Mouse (Mus musculus): ENCODE measurements around the gene Tas2r117.

GRCm38 (mm10) chr6:132802518-132802917, at the start of gene Tas2r117:
- TF ChIP-seq MYC (IDR thresholded peaks at IDR 0.05; ENCODE audit: low read depth, low read length) (no peak), RCOR1 (conservative IDR thresholded peaks at IDR 0.05; ENCODE audit: low read depth, low read length) (no peak), CTCF (conservative IDR thresholded peaks at IDR 0.05 in 1 of 2, IDR thresholded peaks at IDR 0.05 in 1 of 2; ENCODE audit: low read depth in 2 of 2, low read length in 2 of 2) (no peak), RAD21 (IDR thresholded peaks at IDR 0.05; ENCODE audit: low read depth, low read length) (no peak), SMC3 (IDR thresholded peaks at IDR 0.05; ENCODE audit: low read depth, low read length) (no peak), CHD1 (IDR thresholded peaks at IDR 0.05; ENCODE audit: low read depth, low read length) (no peak), UBTF (IDR thresholded peaks at IDR 0.05; ENCODE audit: low read depth, low read length) (no peak), E2F4 (IDR thresholded peaks at IDR 0.05; ENCODE audit: insufficient replicate concordance, low read depth, low read length) (no peak), ZNF384 (IDR thresholded peaks at IDR 0.05; ENCODE audit: low read depth, low read length) (no peak), USF1 (IDR thresholded peaks at IDR 0.05; ENCODE audit: low read depth, low read length) (no peak), POLR2A (IDR thresholded peaks at IDR 0.05; ENCODE audit: low read depth, low read length) (no peak)

Measured in CH12.LX (cell line).